Mouse (Mus musculus): ENCODE results near the gene Setx. TPM values are rescaled to one million over a fixed set of nuclear protein-coding genes. Genes with fewer than 3 reads are reported as not detected.
"Not testable (repeated sequence)": the region's sequence is repeated elsewhere in the genome, so short reads cannot be mapped to it uniquely, and the experiment has no call there.

The Setx gene
- polyA plus RNA-seq (2016; fragmentation: Nextera tagmentation; extraction: Ambion mirVana), result 12.7 and 13.8 TPM in 2 replicates

DNA sequence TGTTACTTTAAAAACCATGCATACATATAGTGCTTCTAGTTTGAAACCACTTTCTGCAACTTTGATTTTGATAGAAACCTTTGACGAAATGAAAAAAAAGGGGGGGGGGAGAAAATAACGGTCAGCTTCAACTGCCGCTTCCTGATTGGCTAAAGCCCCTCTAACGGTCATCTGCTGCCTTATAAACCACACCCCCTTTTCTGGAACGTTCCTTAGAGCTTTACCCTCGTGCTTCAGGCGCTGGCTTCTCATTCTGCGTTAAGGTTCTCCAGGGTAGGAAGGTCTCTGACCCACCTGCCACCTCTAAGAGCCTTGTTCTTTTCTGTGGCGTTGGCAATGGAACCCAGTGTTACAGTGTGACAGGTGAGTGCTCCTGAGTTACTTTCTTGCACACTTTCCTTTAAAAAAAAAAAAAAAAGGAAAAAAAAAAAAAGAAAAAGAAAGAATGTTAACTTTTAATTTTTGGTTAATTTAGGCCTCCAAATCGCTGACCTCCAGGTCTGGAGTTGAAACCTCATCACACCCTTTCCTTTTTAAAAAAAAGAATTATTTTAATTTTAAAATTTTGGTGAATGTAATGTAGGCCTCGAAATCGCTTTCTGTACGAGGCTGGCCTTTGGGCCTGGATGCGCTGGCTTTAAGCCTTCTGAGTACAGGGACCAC is at the start of gene Setx:
Gene Setx (plus strand): TSS at position 275 of the 663 bp plus-strand sequence.
- H3K9me3 ChIP-seq, result no peaks in the 10 kb centered on the region
- H3K4me1 ChIP-seq, result peaks cover 17% of the 10 kb centered on the region
- no peak for DNase-seq (ENCODE audit: extremely low spot score, low spot score)
- peak within 1 kb of the TSS; percentile 94 for H3K27ac ChIP-seq
- H3K4me3 ChIP-seq, result peak within 1 kb of the TSS; percentile 89
- H3K36me3 ChIP-seq (replicated peaks), result peaks cover 27% of the 10 kb centered on the region
- WGBS, result 71% methylated on average over 14 of the region's 14 CpGs
- no peaks in the 10 kb centered on the region for H3K27me3 ChIP-seq (ENCODE audit: poor library complexity, severe bottlenecking)

DNA sequence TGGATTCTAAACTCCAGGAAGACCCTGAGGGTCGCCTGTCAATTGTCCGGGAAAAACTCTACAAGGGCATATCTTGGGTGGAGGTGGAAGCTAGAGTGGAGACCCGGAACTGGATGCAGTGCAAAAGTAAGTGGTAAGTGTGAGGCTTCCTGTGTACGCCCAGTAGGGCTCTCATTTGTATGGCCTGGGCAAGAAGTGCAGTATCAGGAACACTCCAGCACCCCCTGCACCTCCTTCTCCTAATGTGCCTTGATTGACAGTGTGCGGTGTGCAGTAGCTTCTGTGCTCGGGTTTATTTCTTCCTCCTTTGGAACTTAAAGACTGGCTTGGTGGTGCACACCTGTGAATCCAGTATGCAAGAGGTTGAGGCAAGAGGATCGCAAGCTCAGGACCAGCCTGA is 49.3 kb upstream of the Setx start:
- 95% methylated on average over 7 of the region's 7 CpGs for WGBS
- peaks cover 95% of the 10 kb centered on the region for H3K36me3 ChIP-seq (replicated peaks)
- no peaks in the 10 kb centered on the region for H3K9me3 ChIP-seq
- H3K27me3 ChIP-seq (ENCODE audit: poor library complexity, severe bottlenecking), result no peaks in the 10 kb centered on the region
- H3K4me1 ChIP-seq, result no peaks in the 10 kb centered on the region
- DNase-seq (ENCODE audit: extremely low spot score, low spot score), result no peak
- no peak overlapping the region for H3K27ac ChIP-seq
- H3K4me3 ChIP-seq, result no peak overlapping the region

DNA sequence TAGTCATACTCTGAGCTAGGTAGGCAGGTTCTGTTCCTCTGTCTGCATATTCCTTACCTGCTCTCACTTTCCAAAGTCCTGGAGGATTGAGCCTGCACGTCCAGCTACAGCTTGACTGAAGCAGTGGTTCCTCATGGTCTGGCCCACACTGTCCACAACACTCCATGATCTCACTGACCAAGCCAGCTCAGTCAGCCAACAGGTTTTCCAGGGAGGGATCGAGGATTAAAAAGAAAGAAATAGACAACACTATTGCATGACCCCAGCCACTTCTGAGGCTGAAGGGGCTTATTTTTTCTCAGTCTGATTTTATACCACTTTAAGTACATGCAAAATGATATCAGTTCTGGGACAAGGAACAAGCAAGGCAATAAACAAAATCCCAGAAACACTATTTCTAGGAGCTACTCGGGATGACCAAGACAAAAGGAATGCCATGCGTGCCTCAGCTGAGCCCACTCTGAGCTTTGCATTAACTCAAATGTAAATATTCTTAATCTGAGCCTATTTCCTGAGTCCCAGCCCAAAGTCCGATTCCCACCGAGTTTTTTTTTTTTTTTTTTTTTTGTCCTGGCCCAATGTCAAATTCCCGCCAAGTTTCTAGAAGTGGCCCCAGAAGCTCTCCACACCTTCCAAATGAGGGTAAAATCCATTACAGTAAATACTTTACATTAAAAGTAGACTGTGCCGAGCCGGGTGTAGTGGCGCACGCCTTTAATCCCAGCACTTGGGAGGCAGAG is 48.5 kb upstream of the Setx start:
- DNase-seq (ENCODE audit: extremely low spot score, low spot score), result no peak
- Histone ChIP-seq H3K27me3 (ENCODE audit: poor library complexity, severe bottlenecking) (no peaks in the 10 kb centered on the region), H3K27ac (no peak overlapping the region), H3K36me3 (replicated peaks) (peaks cover 96% of the 10 kb centered on the region), H3K4me1 (no peaks in the 10 kb centered on the region), H3K4me3 (no peak overlapping the region), H3K9me3 (no peaks in the 10 kb centered on the region)
- WGBS, result 91% methylated on average over 11 of the region's 11 CpGs

DNA sequence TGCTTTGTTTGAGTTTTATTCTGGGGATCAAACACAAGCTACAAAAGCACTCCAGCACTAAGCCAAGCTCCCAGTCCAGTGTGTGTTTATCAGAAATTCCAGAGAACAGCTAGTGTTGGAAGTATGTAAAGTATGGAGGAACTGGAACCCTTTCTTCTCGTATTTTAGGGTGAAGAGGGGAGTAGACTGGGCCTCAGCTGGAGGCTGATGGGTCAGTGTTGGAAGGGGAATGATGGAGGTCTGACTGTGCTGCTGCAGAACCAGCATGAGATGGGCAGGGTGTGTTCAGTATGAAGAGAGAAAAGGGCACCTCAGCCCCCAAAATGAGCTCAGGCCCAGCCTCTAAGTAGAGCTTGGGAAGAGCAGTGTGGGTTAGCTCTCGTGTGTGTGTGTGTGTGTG is 47.8 kb upstream of the Setx start:
- no peak for DNase-seq (ENCODE audit: extremely low spot score, low spot score)
- Histone ChIP-seq H3K36me3 (replicated peaks) (peaks cover 96% of the 10 kb centered on the region), H3K27me3 (ENCODE audit: poor library complexity, severe bottlenecking) (no peaks in the 10 kb centered on the region), H3K4me1 (no peaks in the 10 kb centered on the region), H3K9me3 (no peaks in the 10 kb centered on the region), H3K4me3 (no peak overlapping the region), H3K27ac (no peak overlapping the region)
- 89% methylated on average over 2 of the region's 2 CpGs for WGBS

DNA sequence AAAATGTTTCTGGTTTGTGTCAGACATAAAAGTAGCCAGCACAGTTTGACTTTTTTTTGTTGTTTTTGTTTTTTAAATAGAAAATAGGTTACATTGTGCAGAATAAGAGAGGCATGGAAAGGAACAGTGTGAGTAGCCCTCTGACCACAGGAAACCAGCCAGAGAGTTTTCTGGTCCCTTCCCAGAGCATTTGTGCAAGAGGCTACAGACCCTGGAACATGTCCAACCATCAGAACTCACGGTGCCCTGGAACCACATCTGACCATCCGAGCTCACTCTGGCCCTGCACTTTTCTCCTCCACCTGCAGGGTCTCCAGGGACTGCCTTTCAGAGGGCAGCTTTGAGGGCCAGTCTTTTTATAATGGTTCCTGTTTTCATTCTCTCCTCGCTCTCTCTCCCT is 42.0 kb upstream of the Setx start:
- Histone ChIP-seq H3K27ac (no peak overlapping the region), H3K4me1 (no peaks in the 10 kb centered on the region), H3K4me3 (no peak overlapping the region), H3K9me3 (no peaks in the 10 kb centered on the region), H3K27me3 (ENCODE audit: poor library complexity, severe bottlenecking) (no peaks in the 10 kb centered on the region), H3K36me3 (replicated peaks) (peaks cover 97% of the 10 kb centered on the region)
- 80% methylated on average over 3 of the region's 3 CpGs for WGBS
- no peak for DNase-seq (ENCODE audit: extremely low spot score, low spot score)

DNA sequence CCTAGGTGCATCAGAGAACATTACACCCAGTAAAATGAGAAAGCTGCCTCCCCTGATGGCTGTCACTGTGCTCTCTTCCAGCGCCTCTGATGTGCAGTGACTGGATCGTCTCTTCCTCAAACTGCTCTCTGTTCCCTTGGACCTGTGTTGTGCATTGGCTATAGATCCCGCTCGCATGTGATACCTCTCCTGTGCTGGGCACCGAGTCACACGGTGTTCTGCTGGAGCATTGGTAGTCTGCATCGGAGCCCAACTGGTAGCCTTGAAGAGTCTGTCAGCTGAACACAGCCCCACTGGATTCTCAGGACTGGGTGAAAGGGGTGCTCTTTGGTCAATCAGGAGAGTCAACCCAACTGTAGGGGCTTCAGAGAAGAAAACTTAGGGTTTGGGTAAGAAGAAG is 38.0 kb upstream of the Setx start:
- H3K36me3 ChIP-seq (replicated peaks), result peaks cover 71% of the 10 kb centered on the region

DNA sequence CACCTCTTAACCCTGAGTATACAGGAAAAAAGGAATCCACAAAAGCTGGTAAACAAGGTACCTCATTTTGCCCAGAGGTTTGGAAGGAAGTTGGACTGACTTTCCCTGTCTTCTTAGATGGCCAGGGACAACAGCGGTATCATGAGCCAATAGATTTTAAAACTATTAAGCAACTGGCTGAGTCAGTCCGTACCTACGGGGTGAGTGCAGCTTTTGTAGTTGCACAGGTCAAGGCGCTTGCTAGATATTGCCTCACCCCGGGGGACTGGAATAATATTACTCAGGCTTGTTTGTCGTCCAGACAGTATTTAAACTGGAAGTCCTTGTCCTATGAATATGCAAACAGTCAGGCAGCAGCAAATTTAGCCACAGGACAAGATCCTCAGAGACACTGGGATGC is 34.7 kb upstream of the Setx start:
- H3K27ac ChIP-seq; H3K9me3 ChIP-seq; H3K4me3 ChIP-seq; DNase-seq (ENCODE audit: extremely low spot score, low spot score); H3K27me3 ChIP-seq (ENCODE audit: poor library complexity, severe bottlenecking); H3K4me1 ChIP-seq: not testable (repeated sequence)
- 90% methylated on average over 6 of the region's 6 CpGs for WGBS
- H3K36me3 ChIP-seq (replicated peaks), result peaks cover 39% of the 10 kb centered on the region

More for the DNA sequence above, 38.0 kb upstream of the Setx start:
- H3K4me3 ChIP-seq, result no peak overlapping the region
- 94% methylated on average over 7 of the region's 7 CpGs for WGBS
- no peaks in the 10 kb centered on the region for H3K9me3 ChIP-seq
- DNase-seq (ENCODE audit: extremely low spot score, low spot score), result no peak
- H3K4me1 ChIP-seq, result no peaks in the 10 kb centered on the region
- no peak overlapping the region for H3K27ac ChIP-seq
- no peaks in the 10 kb centered on the region for H3K27me3 ChIP-seq (ENCODE audit: poor library complexity, severe bottlenecking)

DNA sequence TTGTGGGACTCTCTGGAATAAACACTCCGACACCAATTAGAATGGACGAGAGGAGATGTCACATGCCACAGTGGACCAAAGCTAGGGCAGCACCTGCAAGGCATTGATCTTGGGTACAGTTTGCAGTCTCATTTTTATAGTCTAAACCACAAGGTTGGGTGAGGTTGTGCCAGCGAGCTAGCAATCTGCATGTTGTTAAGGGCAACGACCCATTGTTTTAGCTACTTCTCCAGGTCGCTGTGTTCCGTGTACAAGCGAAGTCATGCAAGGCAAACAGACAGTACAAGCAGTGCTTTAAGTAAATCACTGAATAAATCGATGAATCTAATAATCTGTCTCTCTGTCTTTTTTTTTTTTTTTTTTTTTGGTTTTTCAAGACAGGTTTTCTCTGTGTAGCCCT is 28.3 kb upstream of the Setx start:
- no peak overlapping the region for H3K27ac ChIP-seq
- WGBS, result 96% methylated on average over 8 of the region's 8 CpGs
- H3K36me3 ChIP-seq (replicated peaks), result no peaks in the 10 kb centered on the region
- no peak overlapping the region for H3K4me3 ChIP-seq
- no peaks in the 10 kb centered on the region for H3K27me3 ChIP-seq (ENCODE audit: poor library complexity, severe bottlenecking)
- peaks cover 9% of the 10 kb centered on the region for H3K4me1 ChIP-seq
- no peaks in the 10 kb centered on the region for H3K9me3 ChIP-seq
- no peak for DNase-seq (ENCODE audit: extremely low spot score, low spot score)

DNA sequence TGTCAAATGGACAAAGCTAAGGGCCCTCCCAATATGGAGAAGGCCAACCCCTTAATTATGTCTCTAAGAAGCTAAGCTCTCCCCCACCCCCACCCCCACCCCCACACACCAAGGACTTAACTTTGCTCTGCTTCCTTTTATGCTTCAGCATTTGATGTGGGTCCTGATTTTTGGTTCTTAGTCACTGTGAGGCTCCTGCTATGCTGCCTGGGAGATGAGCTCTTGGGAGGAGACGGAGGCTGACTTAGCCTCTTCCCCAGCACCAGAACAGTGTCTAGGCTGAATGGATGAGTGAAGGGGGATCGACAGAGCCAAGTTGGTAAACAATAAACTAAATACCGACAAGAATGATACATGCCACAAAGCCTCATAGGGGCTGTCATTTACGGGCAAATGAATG is 27.2 kb upstream of the Setx start:
- Histone ChIP-seq H3K27ac (peak overlapping the region; percentile 35; the same call in 1 of the 2 replicates), H3K36me3 (replicated peaks) (no peaks in the 10 kb centered on the region), H3K4me3 (no peak overlapping the region), H3K9me3 (no peaks in the 10 kb centered on the region), H3K27me3 (ENCODE audit: poor library complexity, severe bottlenecking) (no peaks in the 10 kb centered on the region), H3K4me1 (peaks cover 9% of the 10 kb centered on the region)
- no peak for DNase-seq (ENCODE audit: extremely low spot score, low spot score)
- WGBS, result 61% methylated on average over 4 of the region's 4 CpGs

DNA sequence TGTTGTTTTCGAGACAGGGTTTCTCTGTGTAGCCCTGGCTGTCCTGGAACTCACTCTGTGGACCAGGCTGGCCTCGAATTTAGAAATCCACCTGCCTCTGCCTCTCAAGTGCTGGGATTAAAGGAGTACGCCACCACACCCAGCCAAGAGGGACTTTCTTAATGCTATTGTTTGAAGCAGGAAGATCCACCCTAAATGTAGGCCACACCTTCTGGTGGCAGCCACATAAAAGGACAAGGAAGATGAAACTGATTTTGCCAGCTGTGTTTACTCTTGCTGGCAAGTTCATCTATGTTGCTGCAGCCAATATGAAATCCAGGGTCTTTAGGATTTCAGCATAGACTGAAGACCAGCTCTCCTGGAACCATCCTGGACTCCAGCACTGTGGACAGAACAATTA is 26.5 kb upstream of the Setx start:
- Histone ChIP-seq H3K27me3 (ENCODE audit: poor library complexity, severe bottlenecking) (no peaks in the 10 kb centered on the region), H3K4me1 (peaks cover 9% of the 10 kb centered on the region), H3K9me3 (no peaks in the 10 kb centered on the region), H3K27ac (no peak overlapping the region), H3K36me3 (replicated peaks) (no peaks in the 10 kb centered on the region), H3K4me3 (no peak overlapping the region)
- 87% methylated on average over 3 of the region's 3 CpGs for WGBS
- DNase-seq (ENCODE audit: extremely low spot score, low spot score), result no peak

DNA sequence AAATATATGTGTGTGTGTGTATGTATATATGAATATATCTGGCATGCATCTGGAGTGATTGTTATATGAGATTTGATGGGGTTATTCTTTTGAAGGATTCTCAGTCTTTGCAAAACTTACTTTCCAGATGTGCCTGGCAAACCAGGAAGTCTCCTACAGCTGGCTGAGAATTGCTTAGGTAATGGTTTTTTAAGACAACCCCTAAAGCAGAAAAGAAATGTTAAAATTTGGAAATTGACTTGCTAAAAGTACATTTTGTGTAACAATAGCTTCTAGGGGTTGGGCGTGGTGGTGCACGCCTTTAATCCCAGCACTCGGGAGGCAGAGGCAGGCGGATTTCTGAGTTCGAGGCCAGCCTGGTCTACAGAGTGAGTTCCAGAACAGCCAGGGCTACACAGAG is 26.0 kb upstream of the Setx start:
- not testable (repeated sequence) for DNase-seq (ENCODE audit: extremely low spot score, low spot score); H3K27me3 ChIP-seq (ENCODE audit: poor library complexity, severe bottlenecking); H3K9me3 ChIP-seq; H3K4me1 ChIP-seq; H3K4me3 ChIP-seq; H3K27ac ChIP-seq; H3K36me3 ChIP-seq (replicated peaks)
- 94% methylated on average over 5 of the region's 5 CpGs for WGBS

DNA sequence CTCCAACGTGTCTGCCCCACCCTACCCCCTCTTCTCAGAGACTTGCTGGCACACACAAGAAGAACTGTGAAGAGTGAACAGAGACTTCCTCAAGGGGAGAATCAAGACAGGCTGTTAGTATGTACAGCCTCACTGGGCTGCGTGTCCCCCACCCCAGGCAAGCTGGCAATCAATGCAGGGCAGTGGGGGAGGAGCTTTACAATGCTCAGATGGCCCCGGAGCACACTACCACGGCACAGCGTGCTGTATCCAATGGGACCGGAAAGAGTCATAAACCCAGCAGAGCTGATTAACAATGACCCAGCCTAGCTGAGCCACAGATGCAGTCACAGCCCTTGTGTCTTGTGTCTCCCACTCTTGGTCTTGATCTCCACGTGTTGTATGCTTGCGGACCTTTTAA is 25.2 kb upstream of the Setx start:
- DNase-seq (ENCODE audit: extremely low spot score, low spot score), result no peak
- WGBS, result 86% methylated on average over 8 of the region's 8 CpGs
- H3K9me3 ChIP-seq, result no peaks in the 10 kb centered on the region
- H3K4me1 ChIP-seq, result peaks cover 9% of the 10 kb centered on the region
- no peaks in the 10 kb centered on the region for H3K27me3 ChIP-seq (ENCODE audit: poor library complexity, severe bottlenecking)
- H3K36me3 ChIP-seq (replicated peaks), result no peaks in the 10 kb centered on the region
- no peak overlapping the region for H3K27ac ChIP-seq
- H3K4me3 ChIP-seq, result no peak overlapping the region

DNA sequence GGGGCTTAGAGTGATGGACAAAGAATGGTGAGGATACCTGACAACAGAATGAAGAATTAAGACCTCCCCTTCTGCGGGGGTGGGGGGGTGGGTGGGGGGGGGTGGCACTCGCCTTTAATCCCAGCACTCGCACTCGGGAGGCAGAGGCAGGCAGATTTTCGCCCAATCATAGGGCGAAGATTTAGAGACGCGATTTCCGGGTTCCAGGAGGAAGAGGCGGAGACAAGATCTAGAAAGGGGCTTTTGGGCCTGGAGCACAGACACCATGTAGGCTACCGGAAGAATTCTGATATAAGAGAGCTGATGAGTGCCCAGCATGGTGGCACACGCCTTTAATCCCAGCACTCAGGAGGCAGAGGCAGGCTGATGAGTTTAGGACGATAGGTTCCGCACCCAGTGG is 24.3 kb upstream of the Setx start:
- Histone ChIP-seq H3K4me3 (no peak overlapping the region), H3K4me1 (peaks cover 9% of the 10 kb centered on the region), H3K27ac (no peak overlapping the region), H3K9me3 (no peaks in the 10 kb centered on the region), H3K27me3 (ENCODE audit: poor library complexity, severe bottlenecking) (no peaks in the 10 kb centered on the region), H3K36me3 (replicated peaks) (no peaks in the 10 kb centered on the region)
- 90% methylated on average over 14 of the region's 14 CpGs for WGBS
- no peak for DNase-seq (ENCODE audit: extremely low spot score, low spot score)

All from forebrain, embryonic 10.5 days (tissue).